Mouse (Mus musculus): Measurements from ENCODE around the gene Ksr2. TPM values are rescaled to one million over a fixed set of nuclear protein-coding genes. Genes with fewer than 3 reads are reported as not detected.

Ksr2 gene
- polyA plus RNA-seq, 3 experiments from 2014 or later = 0.09 to 0.60 (median 0.36) TPM

GRCm38 (mm10) chr5:117626907-117627306 lies 213.1 kb downstream of the Ksr2 start:
- ATAC-seq = no peak

- no peak for ATAC-seq
Observed at GRCm38 (mm10) chr5:117628351-117628750, 214.6 kb downstream of the Ksr2 start.

- ATAC-seq = no peak
Observed at GRCm38 (mm10) chr5:117629570-117629969, 215.8 kb downstream of the Ksr2 start.

GRCm38 (mm10) chr5:117635211-117635610 lies 221.4 kb downstream of the Ksr2 start:
- no peak for ATAC-seq

- no peak for ATAC-seq
Observed at GRCm38 (mm10) chr5:117635838-117636237, 222.0 kb downstream of the Ksr2 start.

- ATAC-seq = no peak
Observed at GRCm38 (mm10) chr5:117641585-117641984, 227.8 kb downstream of the Ksr2 start.

- ATAC-seq = no peak
Observed at GRCm38 (mm10) chr5:117651238-117651886, 237.6 kb downstream of the Ksr2 start.

- ATAC-seq = no peak
Observed at GRCm38 (mm10) chr5:117658641-117659040, 244.8 kb downstream of the Ksr2 start.

- no peak for ATAC-seq
Observed at GRCm38 (mm10) chr5:117659596-117659995, 245.8 kb downstream of the Ksr2 start.

GRCm38 (mm10) chr5:117665181-117665580 lies 251.4 kb downstream of the Ksr2 start:
- no peak for ATAC-seq

GRCm38 (mm10) chr5:117667314-117667713 lies 253.5 kb downstream of the Ksr2 start:
- no peak for ATAC-seq

GRCm38 (mm10) chr5:117669265-117669664 lies 255.5 kb downstream of the Ksr2 start:
- ATAC-seq = no peak

GRCm38 (mm10) chr5:117669843-117670242 lies 256.0 kb downstream of the Ksr2 start:
- ATAC-seq = no peak

- no peak for ATAC-seq
Observed at GRCm38 (mm10) chr5:117671362-117671761, 257.6 kb downstream of the Ksr2 start.

GRCm38 (mm10) chr5:117675840-117676239 lies 262.0 kb downstream of the Ksr2 start:
- no peak for ATAC-seq

- no peak for ATAC-seq
Observed at GRCm38 (mm10) chr5:117677231-117677630, 263.4 kb downstream of the Ksr2 start.

- no peak for ATAC-seq
Observed at GRCm38 (mm10) chr5:117678371-117678770, 264.6 kb downstream of the Ksr2 start.

GRCm38 (mm10) chr5:117682226-117682625 lies 268.4 kb downstream of the Ksr2 start:
- no peak for ATAC-seq

GRCm38 (mm10) chr5:117684491-117684890 lies 270.7 kb downstream of the Ksr2 start:
- no peak for ATAC-seq

GRCm38 (mm10) chr5:117687770-117688352 lies 274.1 kb downstream of the Ksr2 start:
- ATAC-seq = no peak

- ATAC-seq = no peak
Observed at GRCm38 (mm10) chr5:117688738-117689137, 274.9 kb downstream of the Ksr2 start.

GRCm38 (mm10) chr5:117689840-117690239 lies 276.0 kb downstream of the Ksr2 start:
- ATAC-seq = no peak

GRCm38 (mm10) chr5:117691271-117691670 lies 277.5 kb downstream of the Ksr2 start:
- no peak for ATAC-seq

GRCm38 (mm10) chr5:117693557-117693956 lies 279.8 kb downstream of the Ksr2 start:
- ATAC-seq = no peak

GRCm38 (mm10) chr5:117694632-117695031 lies 280.8 kb downstream of the Ksr2 start:
- no peak for ATAC-seq

All from inflammation-experienced regulatory T-cells, adult 6 months (primary cell).